Mouse (Mus musculus) lung, postnatal 0 days (tissue): ENCODE measurements around the gene Ptk7.

Experiments
- CTCF ChIP-seq: IDR thresholded peaks from 2 replicates; pipeline ENCODE4 v1.5.1; 2016; ENCODE audit warnings: antibody characterized with exemption, mild to moderate bottlenecking
- EP300 ChIP-seq: IDR thresholded peaks from 2 replicates; pipeline ENCODE4 v1.6.1; 2016; ENCODE audit warnings: antibody characterized with exemption, mild to moderate bottlenecking, control low read depth

DNA sequence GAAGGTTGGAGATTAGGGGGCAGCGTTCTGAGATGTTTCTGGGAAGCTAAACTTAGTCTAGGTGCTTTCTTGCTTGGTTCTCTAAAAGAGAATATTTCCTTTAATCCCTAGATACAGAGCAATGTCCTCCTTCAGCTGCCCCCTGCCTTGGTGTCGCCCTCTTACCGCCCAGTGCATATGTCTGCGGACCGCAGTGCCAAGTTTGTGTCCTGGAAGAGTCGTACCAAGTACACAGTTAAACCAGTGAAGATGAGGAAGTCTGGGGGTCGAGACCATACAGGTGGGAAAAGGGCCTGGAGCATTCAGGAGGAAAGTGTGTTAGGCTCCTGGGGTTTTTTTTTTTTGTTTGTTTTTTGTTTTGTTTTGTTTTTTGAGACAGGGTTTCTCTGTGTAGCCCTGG is 18.0 kb upstream of the Ptk7 start:
- TF ChIP-seq CTCF (no peak), EP300 (no peak)
